Comparison of ENCODE assay signal across 9 mouse cellular contexts in genomic region chr13:62786135-62786493, GRCm38 (mm10). TPM values are rescaled to one million over a fixed set of nuclear protein-coding genes. Genes with fewer than 3 reads are reported as not detected.
A peak's percentile ranks its signal among the peaks of the same experiment; 100 is the strongest.
DNase-seq lines count a peak whose midpoint lies in the region; ATAC-seq and TF ChIP-seq lines count a peak whose summit lies in the region.
"Not testable (repeated sequence)": the region's sequence is repeated elsewhere in the genome, so short reads cannot be mapped to it uniquely, and the experiment has no call there.
"Had no signal": no experiment of that assay in that cellular context is flagged by ENCODE, and none has a peak within 500 bp of the region (broad histone marks: within the 10 kb centered on the region; RNA-seq: fewer than 3 reads in every experiment).

No protein-coding gene starts in this region.

- not testable (repeated sequence) for H3K27ac ChIP-seq in embryonic facial prominence, embryonic 12.5 days; forebrain, embryonic 16.5 days (ENCODE audit: low read length); heart, postnatal 0 days (ENCODE audit: low read depth); intestine, postnatal 0 days (ENCODE audit: low read depth, low read length); limb, embryonic 14.5 days (replicated peaks; ENCODE audit: low read depth, low read length); lung, postnatal 0 days (ENCODE audit: low read length); neural tube, embryonic 11.5 days (ENCODE audit: low read depth, low read length); thymus, adult 2 months (ENCODE audit: control insufficient read depth, insufficient read depth, low read length)

- TF ChIP-seq POLR2A in limb, embryonic 14.5 days (IDR thresholded peaks at IDR 0.05; ENCODE audit: borderline replicate concordance, extremely low read depth, insufficient read depth, insufficient read length); thymus, adult 2 months (IDR thresholded peaks at IDR 0.05; ENCODE audit: control insufficient read depth, extremely low read depth, insufficient read depth, low read length, poor library complexity): not testable (repeated sequence)

- peak overlapping the region; percentile 52 for H3K4me3 ChIP-seq in embryonic facial prominence, embryonic 12.5 days
- peak overlapping the region; percentile 56 for H3K4me3 ChIP-seq in forebrain, embryonic 16.5 days (replicated peaks; ENCODE audit: low read length)
- H3K4me3 ChIP-seq in heart, postnatal 0 days (ENCODE audit: low read depth, low read length), result peak overlapping the region; percentile 57
- peak overlapping the region; percentile 45 for H3K4me3 ChIP-seq in intestine, postnatal 0 days (ENCODE audit: low read depth, low read length)
- peak overlapping the region; percentile 50 for H3K4me3 ChIP-seq in limb, embryonic 14.5 days (replicated peaks; ENCODE audit: low read length)
- peak overlapping the region; percentile 40 for H3K4me3 ChIP-seq in lung, postnatal 0 days (ENCODE audit: low read depth, low read length)
- H3K4me3 ChIP-seq in neural tube, embryonic 11.5 days (ENCODE audit: low read depth, low read length), result peak overlapping the region; percentile 46
- peak overlapping the region; percentile 50; the same call in 1 of the 2 replicates for H3K4me3 ChIP-seq in thymus, adult 2 months (ENCODE audit: control insufficient read depth, insufficient read depth, low read length)

- not testable (repeated sequence) for TF ChIP-seq CTCF in heart, postnatal 0 days (IDR thresholded peaks at IDR 0.05; ENCODE audit: low read depth); intestine, postnatal 0 days (IDR thresholded peaks at IDR 0.05; ENCODE audit: low read depth); lung, postnatal 0 days (IDR thresholded peaks at IDR 0.05); thymus, adult 2 months (IDR thresholded peaks at IDR 0.05; ENCODE audit: borderline replicate concordance, control insufficient read depth, extremely low read depth, insufficient read depth, low read length, poor library complexity)

- not testable (repeated sequence) for DNase-seq in heart, postnatal 0 days (ENCODE audit: low spot score); limb, embryonic 14.5 days (ENCODE audit: low spot score); lung, postnatal 0 days (ENCODE audit: low spot score); neural tube, embryonic 11.5 days (ENCODE audit: low spot score); thymus, adult 2 months

- not testable (repeated sequence) for ATAC-seq in embryonic facial prominence, embryonic 12.5 days (ENCODE audit: insufficient number of reproducible peaks, insufficient read depth, low FRiP score, low TSS enrichment); heart, postnatal 0 days (ENCODE audit: insufficient read depth, low read depth); intestine, postnatal 0 days; limb, embryonic 14.5 days (ENCODE audit: low FRiP score, low read depth); lung, postnatal 0 days; neural tube, embryonic 11.5 days (ENCODE audit: insufficient read depth, low FRiP score, low TSS enrichment)
- peak; percentile 18; the same call in 1 of the 2 replicates for ATAC-seq in forebrain, embryonic 16.5 days

- not testable (repeated sequence) for H3K9me3 ChIP-seq in embryonic facial prominence, embryonic 12.5 days; forebrain, embryonic 16.5 days (ENCODE audit: control insufficient read depth, low read length); heart, postnatal 0 days (replicated peaks; ENCODE audit: control insufficient read depth, low read length); intestine, postnatal 0 days (ENCODE audit: control insufficient read depth); limb, embryonic 14.5 days (ENCODE audit: control insufficient read depth, low read length); lung, postnatal 0 days (ENCODE audit: low read length); neural tube, embryonic 11.5 days (ENCODE audit: control insufficient read depth, low read length)

- H3K4me1 ChIP-seq in embryonic facial prominence, embryonic 12.5 days; forebrain, embryonic 16.5 days (replicated peaks; ENCODE audit: control insufficient read depth, insufficient read depth, low read length); heart, postnatal 0 days (ENCODE audit: control insufficient read depth, insufficient read depth); intestine, postnatal 0 days (replicated peaks; ENCODE audit: control insufficient read depth, insufficient read depth, low read length); limb, embryonic 14.5 days (ENCODE audit: control insufficient read depth, insufficient read depth, low read length); lung, postnatal 0 days (ENCODE audit: insufficient read depth, low read depth, low read length); neural tube, embryonic 11.5 days (ENCODE audit: control insufficient read depth, insufficient read depth, low read length); thymus, adult 2 months (replicated peaks; ENCODE audit: control insufficient read depth, insufficient read depth, low read length): not testable (repeated sequence)

- peak overlapping the region; percentile 69 for H3K4me2 ChIP-seq in embryonic facial prominence, embryonic 12.5 days (replicated peaks)
- peak overlapping the region; percentile 36 for H3K4me2 ChIP-seq in forebrain, embryonic 16.5 days (ENCODE audit: low read length)
- H3K4me2 ChIP-seq in heart, postnatal 0 days (ENCODE audit: low read depth, low read length), result peak overlapping the region; percentile 71
- H3K4me2 ChIP-seq in intestine, postnatal 0 days (replicated peaks; ENCODE audit: low read depth), result peak overlapping the region; percentile 72
- H3K4me2 ChIP-seq in limb, embryonic 14.5 days (replicated peaks; ENCODE audit: low read depth, low read length, severe bottlenecking), result peak overlapping the region; percentile 34
- peak overlapping the region; percentile 58 for H3K4me2 ChIP-seq in lung, postnatal 0 days (replicated peaks; ENCODE audit: low read depth, low read length)
- H3K4me2 ChIP-seq in neural tube, embryonic 11.5 days (ENCODE audit: low read depth), result peak overlapping the region; percentile 30

- TF ChIP-seq EP300 in heart, postnatal 0 days (IDR thresholded peaks at IDR 0.05; ENCODE audit: low read depth); lung, postnatal 0 days (IDR thresholded peaks at IDR 0.05): not testable (repeated sequence)

- H3K36me3 ChIP-seq in embryonic facial prominence, embryonic 12.5 days; forebrain, embryonic 16.5 days (ENCODE audit: control insufficient read depth, insufficient read depth); heart, postnatal 0 days (replicated peaks; ENCODE audit: control insufficient read depth, insufficient read depth, low read length); intestine, postnatal 0 days (ENCODE audit: control insufficient read depth, insufficient read depth); limb, embryonic 14.5 days (ENCODE audit: control insufficient read depth, insufficient read depth, low read length); lung, postnatal 0 days (ENCODE audit: insufficient read depth, low read length); neural tube, embryonic 11.5 days (ENCODE audit: control insufficient read depth, insufficient read depth, low read length); thymus, adult 2 months (ENCODE audit: control insufficient read depth, insufficient read depth, low read length): not testable (repeated sequence)

- not testable (repeated sequence) for H3K9ac ChIP-seq in embryonic facial prominence, embryonic 12.5 days; forebrain, embryonic 16.5 days (replicated peaks; ENCODE audit: low read depth, low read length); heart, postnatal 0 days (replicated peaks; ENCODE audit: low read depth, low read length); intestine, postnatal 0 days (ENCODE audit: low read depth, low read length); limb, embryonic 14.5 days (ENCODE audit: low read depth, low read length, severe bottlenecking); lung, postnatal 0 days (replicated peaks; ENCODE audit: low read depth)
- H3K9ac ChIP-seq in neural tube, embryonic 11.5 days (ENCODE audit: low read length), result peak overlapping the region; percentile 47

- H3K27me3 ChIP-seq in embryonic facial prominence, embryonic 12.5 days; forebrain, embryonic 16.5 days (replicated peaks; ENCODE audit: control insufficient read depth, insufficient read depth, low read length); heart, postnatal 0 days (ENCODE audit: control insufficient read depth, insufficient read depth, low read length); intestine, postnatal 0 days (replicated peaks; ENCODE audit: control insufficient read depth, insufficient read depth, low read length); limb, embryonic 14.5 days (ENCODE audit: control insufficient read depth, insufficient read depth, low read length); lung, postnatal 0 days (replicated peaks; ENCODE audit: insufficient read depth, low read length); neural tube, embryonic 11.5 days (ENCODE audit: control insufficient read depth, insufficient read depth, low read length); thymus, adult 2 months (ENCODE audit: control insufficient read depth, insufficient read depth, low read length): not testable (repeated sequence)

- 61% methylated on average over 2 of the region's 2 CpGs for WGBS in embryonic facial prominence, embryonic 12.5 days
- 34% methylated on average over 2 of the region's 2 CpGs for WGBS in forebrain, embryonic 16.5 days
- WGBS in heart, postnatal 0 days, result 40% methylated on average over 2 of the region's 2 CpGs
- 40% methylated on average over 2 of the region's 2 CpGs for WGBS in intestine, postnatal 0 days
- 66% methylated on average over 2 of the region's 2 CpGs for WGBS in limb, embryonic 14.5 days
- WGBS in lung, postnatal 0 days, result 48% methylated on average over 2 of the region's 2 CpGs
- 61% methylated on average over 2 of the region's 2 CpGs for WGBS in neural tube, embryonic 11.5 days
- 54% methylated on average over 2 of the region's 2 CpGs for WGBS in thymus, adult 2 months

RNA-seq across cellular contexts. Expression of gene Gm5141, which starts 0.5 kb away (rescaled TPM):
- polyA plus RNA-seq in embryonic facial prominence, embryonic 12.5 days (2016; fragmentation: Nextera tagmentation; extraction: Ambion mirVana), result 14.3 and 16.5 TPM in 2 replicates
- 12.8 and 14.2 TPM in 2 replicates for polyA plus RNA-seq in forebrain, embryonic 16.5 days (2015; fragmentation: Nextera tagmentation; extraction: Ambion mirVana)
- 0.31 and 4.3 TPM in 2 replicates for total RNA-seq in heart, postnatal 0 days (2014; rRNA removed; ENCODE audit: low replicate concordance)
- 2.1 and 2.8 TPM in 2 replicates for polyA plus RNA-seq in heart, postnatal 0 days (2015; fragmentation: Nextera tagmentation; extraction: Ambion mirVana)
- 1.2 and 1.7 TPM in 2 replicates for polyA plus RNA-seq in intestine, postnatal 0 days (2015; fragmentation: Nextera tagmentation; extraction: Ambion mirVana)
- 2.7 and 6.3 TPM in 2 replicates for polyA plus RNA-seq in limb, embryonic 14.5 days (2012; rRNA removed)
- polyA plus RNA-seq in limb, embryonic 14.5 days (2014; fragmentation: Nextera tagmentation; extraction: Ambion mirVana), result 9.7 and 10.6 TPM in 2 replicates
- 2.1 and 3.4 TPM in 2 replicates for polyA plus RNA-seq in lung, postnatal 0 days (2015; fragmentation: Nextera tagmentation; extraction: Ambion mirVana)
- polyA plus RNA-seq in neural tube, embryonic 11.5 days (2014; fragmentation: Nextera tagmentation; extraction: Ambion mirVana), result 11.0 and 12.0 TPM in 2 replicates
- polyA plus RNA-seq in thymus, adult 2 months (2012; rRNA removed), result 2.5 and 3.7 TPM in 2 replicates
- polyA plus RNA-seq: G1E had no signal

RNA-seq across cellular contexts. Expression of gene Platr25, which starts 25.6 kb away (rescaled TPM):
- polyA plus RNA-seq in embryonic facial prominence, embryonic 12.5 days (2016; fragmentation: Nextera tagmentation; extraction: Ambion mirVana), result 42.2 and 42.9 TPM in 2 replicates
- polyA plus RNA-seq in forebrain, embryonic 16.5 days (2015; fragmentation: Nextera tagmentation; extraction: Ambion mirVana), result 40.3 and 42.1 TPM in 2 replicates
- total RNA-seq in heart, postnatal 0 days (2014; rRNA removed; ENCODE audit: low replicate concordance), result 0.34 and 2.0 TPM in 2 replicates
- 6.5 and 7.9 TPM in 2 replicates for polyA plus RNA-seq in heart, postnatal 0 days (2015; fragmentation: Nextera tagmentation; extraction: Ambion mirVana)
- 5.6 and 6.4 TPM in 2 replicates for polyA plus RNA-seq in intestine, postnatal 0 days (2015; fragmentation: Nextera tagmentation; extraction: Ambion mirVana)
- polyA plus RNA-seq in limb, embryonic 14.5 days (2012; rRNA removed), result 17.3 and 24.2 TPM in 2 replicates
- polyA plus RNA-seq in limb, embryonic 14.5 days (2014; fragmentation: Nextera tagmentation; extraction: Ambion mirVana), result 29.4 and 30.4 TPM in 2 replicates
- 8.4 and 9.0 TPM in 2 replicates for polyA plus RNA-seq in lung, postnatal 0 days (2015; fragmentation: Nextera tagmentation; extraction: Ambion mirVana)
- 34.6 and 36.7 TPM in 2 replicates for polyA plus RNA-seq in neural tube, embryonic 11.5 days (2014; fragmentation: Nextera tagmentation; extraction: Ambion mirVana)
- 1.6 TPM in 2 replicates for polyA plus RNA-seq in thymus, adult 2 months (2012; rRNA removed)
- polyA plus RNA-seq: G1E had no signal
